Mouse (Mus musculus) gastrocnemius, adult 2 months (tissue): Measurements from ENCODE around the gene Rmi1. TPM values are rescaled to one million over a fixed set of nuclear protein-coding genes. Genes with fewer than 3 reads are reported as not detected.
"Not testable (repeated sequence)": the region's sequence is repeated elsewhere in the genome, so short reads cannot be mapped to it uniquely, and the experiment has no call there.

ENCODE experiments used
- DNase-seq: peaks from one replicate; pipeline ENCODE4 v3.0.0; 2022
- H3K27ac ChIP-seq: fragments of 200-600 bp; 2 replicates; pipeline ENCODE4 v1.8.1; 2022; ENCODE audit warnings: mild to moderate bottlenecking
- H3K4me3 ChIP-seq: fragments of 200-600 bp; 2 replicates; pipeline ENCODE4 v1.8.1; 2022; ENCODE audit warnings: mild to moderate bottlenecking, moderate library complexity
- CTCF ChIP-seq: fragments of 200-600 bp; IDR thresholded peaks from 2 replicates; pipeline ENCODE4 v1.8.1; 2022; ENCODE audit warnings: antibody characterized with exemption, mild to moderate bottlenecking, moderate library complexity
- intact Hi-C: fragments of 180-260 bp; cut with DNase I; formaldehyde crosslinking; loops from one replicate; pipeline ENCODE4 v1.15.1; 2025
- total RNA-seq, 2 experiments: library from RNA; stranded (reverse); gene quantifications; 2 replicates each; pipeline ENCODE4 v1.2.3; 2021

The Rmi1 gene
- total RNA-seq, 2 experiments from 2014 or later: 6.2 to 7.6 TPM

GRCm38 (mm10) chr13:58384779-58385546 lies 17.1 kb upstream of the Rmi1 start, which contains the start of gene 2210016F16Rik:
Gene 2210016F16Rik (minus strand): TSS chr13:58385225.
- peak; percentile 81 for DNase-seq
- peak within 1 kb of the TSS; percentile 98 for H3K4me3 ChIP-seq
- H3K27ac ChIP-seq: peak within 1 kb of the TSS; percentile 86
- intact Hi-C loops: loop anchor here (2.0 to 10.0 kb wide), 3 partner anchors 96 to 260 kb away; partner anchors contain the start of genes Hnrnpa0 and Idnk
- TF ChIP-seq CTCF: peak; percentile 22; the same call in 1 of the 2 replicates

- intact Hi-C loops: loop anchor here (2.0 to 10.0 kb wide), 3 partner anchors 97 to 261 kb away; partner anchors contain the start of genes Hnrnpa0 and Idnk
- peak overlapping the region; percentile 86 for H3K27ac ChIP-seq
- peak overlapping the region; percentile 98 for H3K4me3 ChIP-seq
- DNase-seq: no peak
- no peak for TF ChIP-seq CTCF
These were observed 16.5 kb upstream of the Rmi1 start for GRCm38 (mm10) chr13:58385547-58385920.

GRCm38 (mm10) chr13:58387948-58388347 lies 14.1 kb upstream of the Rmi1 start:
- DNase-seq: peak; percentile 77
- Histone ChIP-seq H3K27ac (peak overlapping the region; percentile 12; the same call in 1 of the 2 replicates), H3K4me3 (no peak overlapping the region)
- TF ChIP-seq CTCF: peak; percentile 88
- intact Hi-C loops: loop anchor here (10.0 kb wide), 2 partner anchors 233 to 263 kb away; partner anchors contain the start of genes Hnrnpa0 and Idnk

- TF ChIP-seq CTCF: no peak
- DNase-seq: no peak
- Histone ChIP-seq H3K4me3 (no peak overlapping the region), H3K27ac (peak overlapping the region; percentile 12; the same call in 1 of the 2 replicates)
- intact Hi-C loops: loop anchor here (10.0 kb wide), 2 partner anchors 234 to 264 kb away; partner anchors contain the start of genes Hnrnpa0 and Idnk
These were observed 13.7 kb upstream of the Rmi1 start for GRCm38 (mm10) chr13:58388379-58388778.

GRCm38 (mm10) chr13:58389324-58389951 lies 12.6 kb upstream of the Rmi1 start:
- intact Hi-C loops: loop anchor here (10.0 kb wide), 2 partner anchors 235 to 265 kb away; partner anchors contain the start of genes Hnrnpa0 and Idnk
- no peak overlapping the region for H3K27ac ChIP-seq
- no peak for TF ChIP-seq CTCF
- no peak for DNase-seq
- H3K4me3 ChIP-seq: no peak overlapping the region

- DNase-seq, H3K27ac ChIP-seq, H3K4me3 ChIP-seq, intact Hi-C loops: not testable (repeated sequence)
These were observed 7.7 kb upstream of the Rmi1 start for GRCm38 (mm10) chr13:58394392-58394791.

- no peak for TF ChIP-seq CTCF
- no peak for DNase-seq
- intact Hi-C loops: no loop called here
- H3K4me3 ChIP-seq: no peak overlapping the region
- no peak overlapping the region for H3K27ac ChIP-seq
These were observed 4.4 kb upstream of the Rmi1 start for GRCm38 (mm10) chr13:58397651-58398050.

GRCm38 (mm10) chr13:58400576-58400975 lies 1.5 kb upstream of the Rmi1 start:
- no peak for TF ChIP-seq CTCF
- intact Hi-C loops: loop anchor here (5.0 kb wide), 1 partner anchor 142 kb away; no protein-coding TSS in a partner anchor
- H3K27ac ChIP-seq: peak overlapping the region; percentile 95
- no peak for DNase-seq
- H3K4me3 ChIP-seq: peak overlapping the region; percentile 100

GRCm38 (mm10) chr13:58401135-58402002 lies 679 bp upstream of the Rmi1 start:
- peak; percentile 22; the same call in 1 of the 2 replicates for TF ChIP-seq CTCF

GRCm38 (mm10) chr13:58402744-58403110 lies 679 bp downstream of the Rmi1 start:
- TF ChIP-seq CTCF: no peak
- intact Hi-C loops: loop anchor here (5.0 kb wide), 1 partner anchor 140 kb away; no protein-coding TSS in a partner anchor

More at GRCm38 (mm10) chr13:58401135-58402002, 679 bp upstream of the Rmi1 start:
- Histone ChIP-seq H3K27ac (peak overlapping the region; percentile 95), H3K4me3 (peak overlapping the region; percentile 100)
- DNase-seq: peak; percentile 85
- intact Hi-C loops: loop anchor here (5.0 kb wide), 1 partner anchor 141 kb away; no protein-coding TSS in a partner anchor

GRCm38 (mm10) chr13:58403243-58403642 lies 1.2 kb downstream of the Rmi1 start, which contains the start of gene Hnrnpk:
Gene Hnrnpk (minus strand): TSS chr13:58403343.
- peak within 1 kb of the TSS; percentile 100 for H3K4me3 ChIP-seq
- intact Hi-C loops: loop anchor here (5.0 kb wide), 1 partner anchor 139 kb away; no protein-coding TSS in a partner anchor
- peak within 1 kb of the TSS; percentile 95 for H3K27ac ChIP-seq
- not testable (repeated sequence) for DNase-seq

More at GRCm38 (mm10) chr13:58402744-58403110, 679 bp downstream of the Rmi1 start:
- H3K4me3 ChIP-seq: peak overlapping the region; percentile 100
- H3K27ac ChIP-seq: peak overlapping the region; percentile 95
- peak; percentile 93 for DNase-seq
